Mouse (Mus musculus): ENCODE data around the gene Npr1. TPM values are rescaled to one million over a fixed set of nuclear protein-coding genes. Genes with fewer than 3 reads are reported as not detected.

The Npr1 gene
- total RNA-seq, 2 experiments from 2014 or later, result 4.7 to 5.0 TPM

DNA sequence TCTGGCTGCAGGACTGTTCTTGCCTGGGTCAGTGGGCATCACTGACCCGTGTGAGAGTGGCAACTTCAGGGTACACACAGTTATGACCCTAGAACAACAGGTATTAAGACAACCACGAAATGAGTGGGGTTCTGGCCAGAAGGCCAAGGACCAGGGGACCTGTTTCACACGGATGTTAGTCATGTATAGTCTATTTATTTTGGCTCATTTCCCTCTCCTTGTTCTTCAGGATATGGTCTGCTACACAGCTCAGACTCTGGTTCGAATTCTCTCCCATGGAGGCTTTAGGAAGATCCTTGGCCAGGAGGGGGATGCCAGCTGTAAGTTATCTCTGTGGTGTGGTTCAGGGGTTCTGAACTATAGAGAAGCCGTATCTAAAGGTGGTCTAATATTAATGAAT lies 21.3 kb upstream of the Npr1 start:
- DNase-seq (ENCODE audit: extremely low spot score in 1 of 2, low spot score in 1 of 2), result no peak

DNA sequence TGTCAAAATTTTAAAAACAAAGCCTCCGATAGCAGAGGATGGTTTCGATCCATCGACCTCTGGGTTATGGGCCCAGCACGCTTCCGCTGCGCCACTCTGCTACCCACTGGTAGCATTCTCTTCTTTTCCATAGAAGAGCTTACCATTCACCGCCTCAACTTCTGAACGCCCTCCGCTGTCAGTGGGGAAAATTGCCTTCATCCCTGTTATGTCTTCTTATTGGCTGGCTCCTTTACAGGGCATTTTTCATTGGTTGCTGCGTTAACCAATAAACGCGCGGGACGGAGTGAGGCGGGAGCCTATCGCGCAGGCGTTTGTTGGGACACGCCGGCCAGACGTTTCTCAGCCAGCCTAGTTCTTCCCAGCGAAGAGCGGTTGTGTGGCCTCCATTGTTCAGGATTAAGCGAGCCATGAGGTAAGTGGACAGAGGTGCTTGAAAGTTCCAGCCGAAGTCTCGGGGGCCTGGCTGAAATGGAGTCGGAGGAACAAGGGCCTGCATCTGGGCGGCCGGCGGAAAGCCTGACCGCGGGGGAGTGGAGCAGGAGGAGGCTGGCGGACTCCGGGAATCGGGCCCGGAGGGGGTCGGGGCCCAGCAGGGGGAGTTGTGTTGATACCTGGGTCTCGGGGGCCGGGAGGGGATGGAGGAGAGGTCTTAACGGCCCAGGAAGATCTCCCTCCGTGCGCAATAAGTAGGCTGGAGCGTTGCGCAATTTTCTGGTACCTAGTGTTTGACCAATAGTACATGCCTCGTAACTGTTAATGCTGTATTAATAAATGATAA lies 10.4 kb upstream of the Npr1 start, which contains the start of gene Ilf2:
TSS of gene Ilf2 (plus strand) at position 296 of the 781 bp plus-strand sequence.
- peak; percentile 85 to 87 for DNase-seq (ENCODE audit: extremely low spot score in 1 of 2, low spot score in 1 of 2)

DNA sequence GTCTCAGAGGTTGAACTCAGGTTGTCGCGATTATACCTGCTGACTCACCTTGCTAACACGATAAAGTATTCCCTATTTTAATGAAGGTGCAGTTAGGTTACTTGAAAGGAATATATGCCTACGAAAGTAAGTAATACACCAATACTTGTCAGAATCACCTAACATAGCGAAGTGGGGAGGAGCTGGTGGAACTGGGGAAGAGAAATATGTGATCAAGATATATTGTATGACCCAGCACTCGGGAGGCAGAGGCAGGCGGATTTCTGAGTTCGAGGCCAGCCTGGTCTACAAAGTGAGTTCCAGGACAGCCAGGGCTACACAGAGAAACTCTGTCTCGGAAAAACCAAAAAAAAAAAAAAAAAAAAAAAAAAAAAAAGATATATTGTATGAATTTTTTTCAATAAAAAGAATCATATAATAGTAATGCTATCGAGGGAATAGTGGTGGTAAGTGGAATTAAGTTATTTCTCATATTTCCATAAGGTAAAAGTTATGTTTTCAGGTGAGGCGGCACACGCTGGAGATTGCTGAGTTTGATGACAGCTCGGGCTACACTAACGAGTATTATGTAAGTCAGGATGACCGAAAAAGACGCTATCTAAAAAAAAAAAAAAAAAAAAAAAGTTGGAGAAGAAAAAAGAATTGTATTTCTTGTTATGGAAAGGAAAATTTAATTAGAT lies 9.6 kb upstream of the Npr1 start:
- no peak for DNase-seq (ENCODE audit: extremely low spot score in 1 of 2, low spot score in 1 of 2)

DNA sequence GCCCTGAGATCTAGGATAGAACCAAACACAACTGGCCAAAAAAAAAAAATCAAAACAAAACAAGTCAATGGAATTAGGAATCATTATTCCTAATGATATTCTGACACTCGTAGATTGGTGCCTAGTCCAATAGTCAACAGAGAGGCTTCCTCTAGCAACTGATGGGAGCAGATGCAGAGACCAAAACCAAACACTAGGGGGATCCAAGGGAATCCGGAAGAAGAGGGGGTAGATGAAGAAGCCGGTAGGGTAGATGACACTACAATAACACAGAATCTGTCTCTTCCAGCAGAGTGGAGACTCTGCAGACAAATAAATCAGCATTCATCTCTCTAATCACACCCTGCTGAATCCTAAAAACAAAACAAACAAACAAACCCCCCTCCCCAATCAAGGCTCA lies 6.5 kb upstream of the Npr1 start:
- DNase-seq (ENCODE audit: extremely low spot score in 1 of 2, low spot score in 1 of 2), result no peak

DNA sequence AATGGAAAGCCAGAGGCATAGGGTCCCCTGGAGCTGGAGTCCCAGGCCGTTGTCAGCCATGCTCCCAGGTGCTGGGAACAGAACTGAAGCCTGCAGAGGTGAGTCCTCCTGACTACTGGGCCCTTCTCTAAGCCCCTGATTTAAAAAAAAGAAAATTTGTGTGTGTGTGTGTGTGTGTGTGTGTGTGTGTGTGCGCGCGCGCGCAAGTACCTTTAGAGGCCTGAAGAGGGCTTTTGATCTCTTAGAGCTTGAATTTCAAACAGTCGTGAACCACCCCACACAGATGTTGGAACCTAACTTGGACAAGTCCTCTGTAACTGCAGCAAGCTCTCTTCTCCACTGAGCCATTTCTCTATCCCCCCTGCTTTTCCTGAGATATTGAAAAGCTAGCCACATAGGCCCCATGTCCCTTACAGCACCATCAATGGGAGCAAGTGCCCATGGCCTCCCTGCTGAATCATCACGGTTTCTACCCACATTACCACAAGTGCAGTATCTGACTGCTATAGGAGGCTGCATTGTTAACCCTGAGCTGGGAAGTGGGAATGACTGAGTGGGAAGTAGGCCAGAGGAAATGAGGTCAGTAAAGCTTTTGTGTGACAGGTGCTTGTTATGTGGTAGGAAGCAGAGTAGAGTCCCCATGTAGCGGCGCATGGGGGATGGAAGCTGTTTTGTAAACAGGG lies 2.1 kb upstream of the Npr1 start:
- DNase-seq (ENCODE audit: extremely low spot score in 1 of 2, low spot score in 1 of 2), result no peak

DNA sequence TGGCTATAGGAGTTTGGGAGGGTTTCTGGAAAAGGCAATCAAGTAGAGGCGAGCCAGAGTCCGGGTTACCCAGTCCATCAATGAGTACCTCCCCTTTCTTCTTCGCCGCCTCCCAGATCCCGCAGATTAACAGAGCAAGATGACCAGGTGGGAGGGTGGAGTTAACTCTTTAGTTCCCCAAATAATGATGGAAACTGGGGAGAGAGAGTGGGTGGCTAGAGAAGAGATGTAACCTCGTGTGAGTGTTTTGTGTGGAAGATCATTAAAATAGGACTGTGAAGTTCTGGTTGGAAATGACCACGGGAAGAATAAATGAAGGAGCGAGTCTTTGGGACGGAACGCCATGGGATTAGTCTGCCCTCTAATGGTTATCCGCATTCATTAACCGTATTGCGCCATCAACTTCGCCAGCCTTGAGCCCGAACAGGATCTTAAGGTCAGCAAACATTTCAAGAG lies 673 bp upstream of the Npr1 start:
- DNase-seq (ENCODE audit: extremely low spot score in 1 of 2, low spot score in 1 of 2), result peak in 1 of 2 experiments; percentile 46

DNA sequence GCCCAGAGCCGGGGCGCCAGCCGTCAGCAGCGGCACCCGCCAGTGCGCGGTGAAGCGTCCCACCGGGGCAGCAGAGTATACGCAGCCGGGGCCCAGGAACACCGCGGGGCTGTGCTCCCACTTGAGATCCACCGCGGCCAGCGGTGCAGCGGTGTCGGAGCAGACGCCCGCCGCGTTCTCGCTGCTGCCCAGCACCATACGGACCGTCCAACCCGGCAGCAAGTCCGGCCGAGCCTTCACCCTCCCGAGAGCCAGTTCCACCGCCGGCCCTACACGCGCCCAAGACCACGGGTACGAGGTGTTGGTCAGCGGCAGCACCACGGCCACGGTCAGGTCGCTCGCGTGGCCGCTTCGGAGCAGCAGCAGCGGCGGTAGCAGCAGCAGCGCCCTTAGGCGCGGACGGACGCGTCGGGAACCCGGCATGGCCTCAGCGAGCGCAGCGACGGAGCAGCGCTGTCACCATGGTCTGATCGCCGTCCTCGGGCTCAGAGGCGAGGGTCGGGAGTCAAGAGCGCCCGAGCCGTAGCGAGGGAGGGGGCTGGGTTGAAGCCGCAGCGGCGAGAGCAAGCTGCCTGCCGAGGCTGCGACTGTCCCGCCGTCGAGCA lies 483 bp downstream of the Npr1 start:
- no peak for DNase-seq (ENCODE audit: extremely low spot score in 1 of 2, low spot score in 1 of 2)

DNA sequence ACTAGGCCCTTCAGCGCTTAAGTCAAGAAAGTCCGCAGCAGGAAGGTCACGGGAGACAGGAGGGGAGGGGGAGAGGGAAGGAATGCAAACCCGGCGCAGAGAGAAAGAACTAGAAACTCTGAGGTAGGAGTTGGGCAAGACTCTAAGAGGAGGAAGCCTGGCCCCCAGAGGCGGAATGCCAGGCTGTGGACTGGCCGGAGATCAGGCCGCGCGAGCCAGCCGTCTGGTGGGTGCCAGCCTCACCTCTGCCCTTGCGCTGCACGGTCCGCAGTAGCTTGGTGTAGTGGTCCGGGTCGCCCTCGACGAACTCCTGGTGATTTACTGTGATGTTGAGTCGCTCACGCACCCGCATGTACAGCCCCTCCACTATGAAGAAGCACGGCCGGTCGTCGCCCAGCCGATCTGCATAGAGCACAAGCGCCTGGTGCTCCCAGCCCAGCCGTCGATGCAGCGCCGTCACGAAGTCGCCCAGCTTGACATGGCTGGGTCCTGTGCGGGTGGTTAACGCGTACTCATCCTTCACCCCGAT lies 1.1 kb downstream of the Npr1 start:
- DNase-seq (ENCODE audit: extremely low spot score in 1 of 2, low spot score in 1 of 2), result no peak

DNA sequence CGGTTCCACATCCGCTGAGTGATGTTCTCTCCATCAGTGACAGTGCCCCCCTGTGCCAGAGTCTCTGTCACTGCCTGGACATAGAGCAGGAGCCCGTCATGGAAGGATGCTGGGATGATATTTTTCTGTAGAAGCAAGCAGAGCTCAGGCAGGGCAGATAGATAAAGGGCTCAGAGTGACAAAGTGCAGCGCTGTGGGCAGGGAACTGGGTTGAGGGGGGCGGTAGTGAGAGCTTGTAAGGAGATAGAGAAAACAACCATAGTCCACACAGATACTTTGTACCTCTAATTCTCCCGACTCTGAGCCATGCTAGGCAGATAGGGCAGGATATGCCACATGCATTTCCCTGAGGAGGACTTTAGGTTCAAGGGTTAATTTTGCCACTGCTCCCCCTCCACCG lies 3.1 kb downstream of the Npr1 start:
- no peak for DNase-seq (ENCODE audit: extremely low spot score in 1 of 2, low spot score in 1 of 2)

DNA sequence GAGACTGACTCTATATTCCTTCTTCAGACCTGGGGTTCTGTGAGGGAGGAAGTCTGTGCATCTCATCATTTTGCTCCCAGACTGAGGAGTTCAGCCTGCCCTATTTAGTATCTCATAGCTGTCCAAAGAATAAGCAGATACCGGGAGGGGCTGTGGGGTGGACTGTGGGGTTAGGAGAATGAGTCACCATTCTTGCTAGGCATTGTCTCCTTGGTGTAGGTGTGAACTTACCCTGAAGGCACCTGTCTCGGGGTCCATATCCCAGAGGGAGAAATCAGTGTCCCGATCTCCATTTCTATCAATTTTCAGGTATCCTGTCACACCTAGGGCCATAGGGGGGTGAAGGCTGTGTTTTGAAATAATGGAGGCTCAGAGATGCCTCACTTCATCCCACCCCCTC lies 3.7 kb downstream of the Npr1 start:
- no peak for DNase-seq (ENCODE audit: extremely low spot score in 1 of 2, low spot score in 1 of 2)

DNA sequence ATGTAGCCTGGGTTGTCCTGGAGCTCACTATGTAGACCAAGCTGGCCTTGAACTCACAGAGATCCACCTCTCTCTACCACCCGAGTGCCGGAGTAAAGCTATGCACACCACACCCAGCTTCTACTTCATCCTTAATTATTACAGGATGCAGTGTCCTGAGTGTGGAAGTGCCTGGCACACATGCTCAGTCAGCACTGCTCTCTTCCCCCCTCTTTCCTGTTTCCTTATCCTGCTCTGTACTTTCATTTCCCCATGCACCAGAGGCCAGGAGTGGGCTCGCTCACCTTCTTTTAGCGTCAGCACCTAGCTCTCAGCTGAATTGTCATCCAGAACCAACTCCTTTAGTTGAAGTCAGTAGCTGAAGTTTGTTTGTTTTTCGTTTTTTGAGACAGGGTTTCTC lies 5.4 kb downstream of the Npr1 start:
- no peak for DNase-seq (ENCODE audit: extremely low spot score in 1 of 2, low spot score in 1 of 2)

DNA sequence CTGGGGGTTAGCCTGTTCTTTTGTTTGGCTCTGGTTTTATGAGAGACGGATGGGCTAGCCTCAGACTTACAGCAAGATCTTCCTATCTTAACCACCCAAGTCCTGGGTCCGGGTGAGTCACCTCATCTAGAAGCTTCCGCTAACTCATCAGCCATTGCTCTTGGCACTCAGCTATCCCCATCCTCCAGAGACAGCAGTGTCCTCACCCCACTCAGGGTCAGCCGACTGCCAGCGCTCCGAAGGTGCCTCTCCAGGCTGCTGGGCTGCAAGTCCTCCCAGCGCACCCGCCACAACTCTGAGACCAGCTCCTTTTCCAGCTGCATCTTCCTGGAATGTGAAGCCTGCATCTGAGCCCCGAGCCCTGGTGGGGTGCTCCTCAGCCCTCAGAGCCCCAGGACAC lies 5.9 kb downstream of the Npr1 start:
- no peak for DNase-seq (ENCODE audit: extremely low spot score in 1 of 2, low spot score in 1 of 2)

DNA sequence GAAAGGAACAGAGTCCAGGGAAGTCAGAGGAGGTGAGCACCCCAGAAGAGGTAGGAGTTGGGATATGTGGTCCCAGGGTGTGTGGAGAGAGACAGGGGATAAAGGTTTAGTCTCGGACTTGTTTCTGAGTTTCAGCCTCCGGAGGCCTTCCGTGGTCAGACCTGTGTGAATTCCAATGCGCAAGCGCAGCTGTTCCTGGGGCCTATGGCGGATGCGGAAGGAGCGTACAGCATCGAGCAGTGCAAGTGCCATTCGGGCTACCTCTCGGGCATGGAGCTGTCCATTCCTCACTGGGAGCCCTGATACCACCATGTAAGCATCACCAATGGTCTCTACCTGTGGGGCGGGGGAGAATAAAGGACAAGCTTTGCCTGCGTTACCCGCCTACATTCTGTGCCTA lies 10.7 kb downstream of the Npr1 start:
- DNase-seq (ENCODE audit: extremely low spot score in 1 of 2, low spot score in 1 of 2), result no peak

DNA sequence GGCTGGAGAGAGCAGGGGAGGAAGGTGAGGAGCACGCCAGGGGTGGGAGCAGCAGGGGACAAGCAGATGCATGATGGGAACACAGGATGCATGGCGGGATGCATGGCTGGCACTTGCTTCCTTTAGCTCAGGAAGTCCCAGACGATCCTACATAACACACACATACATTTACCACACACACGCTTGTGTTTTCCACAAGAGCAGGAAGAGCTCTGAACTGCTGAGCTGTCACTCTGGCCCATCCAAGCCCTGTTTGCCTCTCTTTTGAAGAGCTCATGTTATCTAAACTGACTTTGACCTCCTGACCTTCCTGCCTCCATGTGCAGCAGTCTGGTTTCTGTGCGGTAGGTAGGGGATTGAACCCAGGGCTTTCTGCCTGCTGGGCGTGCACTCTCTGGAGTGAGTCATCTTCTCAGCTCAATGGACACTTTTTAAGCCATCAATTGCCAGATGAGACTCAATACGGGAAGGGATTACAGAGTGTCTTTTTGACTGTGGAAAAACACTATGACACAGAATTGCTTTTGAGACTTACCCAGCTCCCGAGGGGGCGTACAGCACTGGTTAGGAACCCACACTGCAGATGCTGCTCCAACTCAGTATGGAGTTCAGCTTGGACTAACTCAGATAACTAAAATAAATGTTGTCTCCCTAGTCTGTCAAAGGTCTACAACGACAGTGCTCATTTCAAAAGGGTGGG lies 14.1 kb downstream of the Npr1 start:
- no peak for DNase-seq (ENCODE audit: extremely low spot score in 1 of 2, low spot score in 1 of 2)

DNA sequence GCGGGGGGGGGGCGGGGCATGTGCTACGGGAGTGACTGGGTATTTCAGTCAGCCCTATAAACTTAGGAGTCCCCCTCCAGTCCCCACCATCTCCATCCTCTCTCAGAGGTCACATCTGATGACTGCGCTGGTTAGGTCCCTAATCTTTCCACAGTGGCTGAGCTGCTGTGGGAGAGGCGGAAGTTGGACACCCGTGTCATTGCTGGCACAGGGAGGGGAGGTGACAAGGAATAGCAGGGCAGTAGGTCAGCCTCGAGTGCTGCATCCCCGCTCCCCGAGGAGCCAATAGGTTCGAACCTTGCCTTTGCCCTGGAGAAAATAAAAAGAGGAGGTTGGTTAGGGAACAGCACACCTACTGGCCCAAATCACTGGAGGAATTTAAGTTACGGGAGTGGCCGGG lies 14.8 kb downstream of the Npr1 start:
- no peak for DNase-seq (ENCODE audit: extremely low spot score in 1 of 2, low spot score in 1 of 2)

DNA sequence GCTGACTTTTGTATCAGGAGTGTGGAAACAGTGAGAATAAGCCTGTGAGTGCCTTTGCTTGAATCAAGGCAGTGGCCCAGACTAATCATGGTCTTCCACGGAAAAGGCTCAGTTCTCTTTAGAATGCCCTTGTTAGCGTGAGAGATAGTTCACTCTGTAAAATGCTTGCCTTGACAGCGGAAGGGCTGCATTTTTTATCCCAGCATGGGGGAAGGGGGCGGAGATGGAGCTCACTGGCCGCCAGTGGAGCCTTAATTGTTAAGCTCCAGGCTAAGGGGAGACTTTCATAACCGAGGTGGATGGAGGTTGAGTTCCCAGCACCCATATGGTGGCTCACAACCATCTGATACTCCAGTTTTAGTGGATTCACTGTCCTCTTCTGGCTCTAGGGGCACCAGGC lies 17.0 kb downstream of the Npr1 start:
- DNase-seq (ENCODE audit: extremely low spot score in 1 of 2, low spot score in 1 of 2), result no peak

DNA sequence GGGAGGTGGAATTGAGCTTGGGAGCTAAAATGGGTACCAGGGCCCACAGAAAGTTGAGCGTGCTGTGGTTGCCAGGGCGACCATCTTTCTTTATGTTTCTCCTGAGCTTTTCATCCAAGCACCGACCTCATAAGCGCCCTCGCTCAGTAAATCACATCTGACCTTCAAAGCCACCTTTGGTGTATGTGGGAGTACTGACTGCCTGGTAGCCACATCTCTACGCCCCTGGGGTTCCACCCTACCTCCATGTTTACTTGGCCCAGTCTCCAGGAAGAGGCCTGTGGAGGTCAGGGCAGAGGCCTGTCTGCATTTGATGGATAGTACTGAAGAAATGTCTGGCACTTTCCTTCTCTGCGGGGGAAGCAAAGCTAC lies 18.6 kb downstream of the Npr1 start:
- no peak for DNase-seq (ENCODE audit: extremely low spot score in 1 of 2, low spot score in 1 of 2)

DNA sequence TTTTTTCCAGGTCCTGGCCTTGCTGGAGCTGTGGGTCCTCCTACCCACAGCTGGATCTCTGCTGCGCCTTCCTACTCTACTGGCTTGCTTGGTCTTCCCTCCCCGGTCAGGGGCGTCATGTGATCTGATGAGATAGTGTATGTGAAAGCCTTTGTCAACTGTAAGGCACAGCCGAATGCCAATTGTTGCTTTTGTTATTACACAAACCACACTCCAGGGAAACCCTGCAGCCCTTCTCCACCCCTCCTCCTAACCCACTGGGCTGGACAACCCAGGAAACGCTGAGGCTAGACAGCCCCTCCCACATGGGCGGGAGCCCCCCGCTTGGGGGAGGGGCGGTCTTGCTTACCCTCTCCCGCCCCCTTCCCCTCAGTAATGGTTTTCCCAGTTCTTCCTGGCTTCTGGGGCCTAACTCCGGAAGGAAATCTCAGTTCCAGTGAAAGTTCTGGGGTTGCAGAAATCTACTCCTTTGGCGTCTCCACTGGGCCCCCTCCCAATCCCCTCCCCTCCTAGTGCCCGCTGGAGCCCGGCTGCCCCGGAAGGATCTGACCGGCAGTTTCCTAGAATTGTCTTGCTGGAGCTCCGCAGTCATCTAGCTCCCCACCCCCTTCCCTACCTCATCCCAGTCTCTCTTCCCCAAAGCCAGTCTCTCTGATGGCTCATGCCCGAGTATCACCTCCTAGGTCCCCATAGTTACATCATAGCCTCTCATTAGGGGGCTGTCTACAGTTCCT lies 19.1 kb downstream of the Npr1 start:
- peak; percentile 36 to 45 for DNase-seq (ENCODE audit: extremely low spot score in 1 of 2, low spot score in 1 of 2)

DNA sequence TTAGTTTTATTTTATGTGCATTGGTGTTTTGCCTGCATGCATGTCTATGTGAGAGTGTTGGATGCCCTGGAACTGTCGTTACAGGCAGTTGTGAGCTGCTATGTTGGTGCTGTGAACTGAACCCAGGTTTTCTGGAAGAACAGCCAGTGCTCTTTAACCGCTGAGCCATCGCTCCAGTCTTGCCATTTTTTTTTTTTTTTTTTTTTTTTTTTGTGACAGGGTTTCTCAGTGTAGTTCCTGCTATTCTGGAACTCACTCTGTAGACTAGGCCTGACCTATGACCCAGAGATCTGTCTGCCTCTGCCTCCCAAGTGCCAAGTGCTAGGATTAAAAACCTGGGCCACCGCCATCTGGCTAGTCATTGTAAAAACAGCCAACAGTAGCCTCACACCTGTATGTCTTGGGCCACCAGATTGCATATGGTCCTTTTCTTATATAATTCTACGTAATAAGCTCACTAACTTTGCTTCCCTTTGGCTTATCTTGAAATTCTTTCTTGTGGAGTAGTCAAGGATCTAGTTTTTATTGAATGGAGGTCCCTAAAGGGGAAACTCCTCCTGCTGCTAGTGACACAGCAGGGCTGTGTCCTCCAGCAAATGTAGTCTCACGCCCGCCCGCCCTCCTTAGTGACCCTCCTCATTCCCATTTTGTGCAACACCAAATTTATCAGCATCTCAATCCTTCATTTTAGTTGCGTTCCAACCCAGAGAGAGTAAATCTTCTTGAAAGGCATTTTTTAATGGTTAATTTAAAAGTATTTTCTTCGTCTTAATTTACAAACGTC lies 20.1 kb downstream of the Npr1 start:
- DNase-seq (ENCODE audit: extremely low spot score in 1 of 2, low spot score in 1 of 2), result no peak
